Mouse (Mus musculus): ENCODE data around the gene Sall4. TPM values are rescaled to one million over a fixed set of nuclear protein-coding genes. Genes with fewer than 3 reads are reported as not detected.

Gene Sall4
- polyA plus RNA-seq (2015; fragmentation: Nextera tagmentation; extraction: Ambion mirVana), result 0.09 and 0.23 TPM in 2 replicates

GRCm38 (mm10) chr2:168767582-168767981 lies at the start of gene Sall4:
Sall4 (minus strand) TSS chr2:168767943.
- peak within 1 kb of the TSS; percentile 69 for H3K4me2 ChIP-seq (replicated peaks; ENCODE audit: low read depth, low read length)
- no peaks in the 10 kb centered on the region for H3K9me3 ChIP-seq (ENCODE audit: low read length)
- no peak for ATAC-seq (ENCODE audit: low FRiP score, low TSS enrichment)
- peaks cover 17% of the 10 kb centered on the region for H3K4me1 ChIP-seq (ENCODE audit: insufficient read depth, low read length)
- peak within 1 kb of the TSS; percentile 45 for H3K4me3 ChIP-seq (ENCODE audit: low read length)
- no peaks in the 10 kb centered on the region for H3K36me3 ChIP-seq (ENCODE audit: insufficient read depth, low read length)
- no peak within 1 kb of the TSS for H3K9ac ChIP-seq (replicated peaks; ENCODE audit: low read length)
- peaks cover 87% of the 10 kb centered on the region for H3K27me3 ChIP-seq (ENCODE audit: insufficient read depth, low read length)
- WGBS, result 11% methylated on average over 10 of the region's 10 CpGs
- H3K27ac ChIP-seq (ENCODE audit: low read length), result no peak within 1 kb of the TSS

- Histone ChIP-seq H3K36me3 (ENCODE audit: insufficient read depth, low read length) (no peaks in the 10 kb centered on the region), H3K9me3 (ENCODE audit: low read length) (no peaks in the 10 kb centered on the region), H3K4me3 (ENCODE audit: low read length) (no peak overlapping the region), H3K4me2 (replicated peaks; ENCODE audit: low read depth, low read length) (no peak overlapping the region), H3K27me3 (ENCODE audit: insufficient read depth, low read length) (peaks cover 45% of the 10 kb centered on the region), H3K4me1 (ENCODE audit: insufficient read depth, low read length) (peaks cover 5% of the 10 kb centered on the region; the same call in 1 of the 2 replicates), H3K9ac (replicated peaks; ENCODE audit: low read length) (no peak overlapping the region), H3K27ac (ENCODE audit: low read length) (no peak overlapping the region)
- ATAC-seq (ENCODE audit: low FRiP score, low TSS enrichment), result no peak
- 45% methylated on average over 6 of the region's 6 CpGs for WGBS
Measured at GRCm38 (mm10) chr2:168813243-168813642, 45.5 kb upstream of the Sall4 start.

- Histone ChIP-seq H3K4me2 (replicated peaks; ENCODE audit: low read depth, low read length) (peak overlapping the region; percentile 23; the same call in 1 of the 2 replicates), H3K9me3 (ENCODE audit: low read length) (no peaks in the 10 kb centered on the region), H3K4me3 (ENCODE audit: low read length) (no peak overlapping the region), H3K4me1 (ENCODE audit: insufficient read depth, low read length) (peaks cover 5% of the 10 kb centered on the region; the same call in 1 of the 2 replicates), H3K27me3 (ENCODE audit: insufficient read depth, low read length) (peaks cover 64% of the 10 kb centered on the region), H3K9ac (replicated peaks; ENCODE audit: low read length) (no peak overlapping the region), H3K27ac (ENCODE audit: low read length) (no peak overlapping the region), H3K36me3 (ENCODE audit: insufficient read depth, low read length) (no peaks in the 10 kb centered on the region)
- no peak for ATAC-seq (ENCODE audit: low FRiP score, low TSS enrichment)
- 7% methylated on average over 14 of the region's 14 CpGs for WGBS
Measured at GRCm38 (mm10) chr2:168809895-168810294, 42.2 kb upstream of the Sall4 start.

- Histone ChIP-seq H3K9ac (replicated peaks; ENCODE audit: low read length) (no peak overlapping the region), H3K4me3 (ENCODE audit: low read length) (no peak overlapping the region), H3K9me3 (ENCODE audit: low read length) (no peaks in the 10 kb centered on the region), H3K4me1 (ENCODE audit: insufficient read depth, low read length) (peaks cover 5% of the 10 kb centered on the region; the same call in 1 of the 2 replicates), H3K27ac (ENCODE audit: low read length) (no peak overlapping the region), H3K36me3 (ENCODE audit: insufficient read depth, low read length) (no peaks in the 10 kb centered on the region), H3K4me2 (replicated peaks; ENCODE audit: low read depth, low read length) (no peak overlapping the region), H3K27me3 (ENCODE audit: insufficient read depth, low read length) (peaks cover 49% of the 10 kb centered on the region)
- ATAC-seq (ENCODE audit: low FRiP score, low TSS enrichment), result no peak
- WGBS, result 36% methylated on average over 4 of the region's 4 CpGs
Measured at GRCm38 (mm10) chr2:168807681-168808080, 39.9 kb upstream of the Sall4 start.

GRCm38 (mm10) chr2:168803849-168804248 lies 36.1 kb upstream of the Sall4 start:
- peak; percentile 92 for ATAC-seq (ENCODE audit: low FRiP score, low TSS enrichment)
- WGBS, result 21% methylated on average over 4 of the region's 4 CpGs
- Histone ChIP-seq H3K27ac (ENCODE audit: low read length) (no peak overlapping the region), H3K4me2 (replicated peaks; ENCODE audit: low read depth, low read length) (no peak overlapping the region), H3K36me3 (ENCODE audit: insufficient read depth, low read length) (no peaks in the 10 kb centered on the region), H3K9ac (replicated peaks; ENCODE audit: low read length) (no peak overlapping the region), H3K4me1 (ENCODE audit: insufficient read depth, low read length) (no peaks in the 10 kb centered on the region), H3K9me3 (ENCODE audit: low read length) (no peaks in the 10 kb centered on the region), H3K4me3 (ENCODE audit: low read length) (no peak overlapping the region), H3K27me3 (ENCODE audit: insufficient read depth, low read length) (peaks cover 34% of the 10 kb centered on the region)

GRCm38 (mm10) chr2:168799326-168799725 lies 31.6 kb upstream of the Sall4 start:
- Histone ChIP-seq H3K9ac (replicated peaks; ENCODE audit: low read length) (no peak overlapping the region), H3K4me2 (replicated peaks; ENCODE audit: low read depth, low read length) (no peak overlapping the region), H3K9me3 (ENCODE audit: low read length) (no peaks in the 10 kb centered on the region), H3K36me3 (ENCODE audit: insufficient read depth, low read length) (no peaks in the 10 kb centered on the region), H3K27me3 (ENCODE audit: insufficient read depth, low read length) (peaks cover 12% of the 10 kb centered on the region; the same call in 1 of the 2 replicates), H3K4me1 (ENCODE audit: insufficient read depth, low read length) (no peaks in the 10 kb centered on the region), H3K4me3 (ENCODE audit: low read length) (no peak overlapping the region), H3K27ac (ENCODE audit: low read length) (no peak overlapping the region)
- ATAC-seq (ENCODE audit: low FRiP score, low TSS enrichment), result no peak
- WGBS, result 90% methylated on average over 12 of the region's 12 CpGs

- Histone ChIP-seq H3K9me3 (ENCODE audit: low read length) (no peaks in the 10 kb centered on the region), H3K4me1 (ENCODE audit: insufficient read depth, low read length) (no peaks in the 10 kb centered on the region), H3K27ac (ENCODE audit: low read length) (no peak overlapping the region), H3K36me3 (ENCODE audit: insufficient read depth, low read length) (no peaks in the 10 kb centered on the region), H3K4me2 (replicated peaks; ENCODE audit: low read depth, low read length) (no peak overlapping the region), H3K4me3 (ENCODE audit: low read length) (no peak overlapping the region), H3K27me3 (ENCODE audit: insufficient read depth, low read length) (peaks cover 12% of the 10 kb centered on the region; the same call in 1 of the 2 replicates), H3K9ac (replicated peaks; ENCODE audit: low read length) (no peak overlapping the region)
- 0 out of 2 replicates have a peak, but pooled peaks have one; percentile 23 for ATAC-seq (ENCODE audit: low FRiP score, low TSS enrichment)
- 87% methylated on average over 7 of the region's 7 CpGs for WGBS
Measured at GRCm38 (mm10) chr2:168798921-168799320, 31.2 kb upstream of the Sall4 start.

GRCm38 (mm10) chr2:168791115-168791802 lies 23.5 kb upstream of the Sall4 start:
- Histone ChIP-seq H3K4me3 (ENCODE audit: low read length) (no peak overlapping the region), H3K27me3 (ENCODE audit: insufficient read depth, low read length) (no peaks in the 10 kb centered on the region), H3K9ac (replicated peaks; ENCODE audit: low read length) (no peak overlapping the region), H3K36me3 (ENCODE audit: insufficient read depth, low read length) (no peaks in the 10 kb centered on the region), H3K9me3 (ENCODE audit: low read length) (no peaks in the 10 kb centered on the region), H3K4me1 (ENCODE audit: insufficient read depth, low read length) (no peaks in the 10 kb centered on the region), H3K4me2 (replicated peaks; ENCODE audit: low read depth, low read length) (no peak overlapping the region), H3K27ac (ENCODE audit: low read length) (no peak overlapping the region)
- ATAC-seq (ENCODE audit: low FRiP score, low TSS enrichment), result no peak
- WGBS, result 73% methylated on average over 4 of the region's 4 CpGs

GRCm38 (mm10) chr2:168786174-168786573 lies 18.4 kb upstream of the Sall4 start:
- H3K4me1 ChIP-seq (ENCODE audit: insufficient read depth, low read length), result no peaks in the 10 kb centered on the region
- no peak overlapping the region for H3K9ac ChIP-seq (replicated peaks; ENCODE audit: low read length)
- H3K4me2 ChIP-seq (replicated peaks; ENCODE audit: low read depth, low read length), result no peak overlapping the region
- no peak overlapping the region for H3K4me3 ChIP-seq (ENCODE audit: low read length)
- 92% methylated on average over 9 of the region's 9 CpGs for WGBS
- H3K36me3 ChIP-seq (ENCODE audit: insufficient read depth, low read length), result no peaks in the 10 kb centered on the region
- H3K27ac ChIP-seq (ENCODE audit: low read length), result no peak overlapping the region
- H3K9me3 ChIP-seq (ENCODE audit: low read length), result no peaks in the 10 kb centered on the region
- ATAC-seq (ENCODE audit: low FRiP score, low TSS enrichment), result no peak
- H3K27me3 ChIP-seq (ENCODE audit: insufficient read depth, low read length), result no peaks in the 10 kb centered on the region; the same call in 1 of the 2 replicates

- Histone ChIP-seq H3K4me2 (replicated peaks; ENCODE audit: low read depth, low read length) (no peak overlapping the region), H3K27me3 (ENCODE audit: insufficient read depth, low read length) (no peaks in the 10 kb centered on the region; the same call in 1 of the 2 replicates), H3K4me3 (ENCODE audit: low read length) (no peak overlapping the region), H3K27ac (ENCODE audit: low read length) (no peak overlapping the region), H3K9me3 (ENCODE audit: low read length) (0 out of 2 replicates have a peak, but pooled peaks cover 3% of the 10 kb centered on the region), H3K36me3 (ENCODE audit: insufficient read depth, low read length) (no peaks in the 10 kb centered on the region), H3K9ac (replicated peaks; ENCODE audit: low read length) (no peak overlapping the region), H3K4me1 (ENCODE audit: insufficient read depth, low read length) (no peaks in the 10 kb centered on the region)
- ATAC-seq (ENCODE audit: low FRiP score, low TSS enrichment), result no peak
- WGBS, result 29% methylated on average over 9 of the region's 9 CpGs
Measured at GRCm38 (mm10) chr2:168780596-168780995, 12.9 kb upstream of the Sall4 start.

Measured in kidney, embryonic 16.5 days (tissue).